Mouse (Mus musculus): ENCODE results near the gene Asgr1. TPM values are rescaled to one million over a fixed set of nuclear protein-coding genes. Genes with fewer than 3 reads are reported as not detected.

Gene Asgr1
- total RNA-seq, 2 experiments from 2014 or later, result 1.4 to 1.5 TPM

- DNase-seq (ENCODE audit: extremely low spot score in 1 of 2, low spot score in 2 of 2), result no peak
- intact Hi-C loops (cut with DNase I), result no loop called here
These were observed 45.2 kb downstream of the Asgr1 start for GRCm38 (mm10) chr11:70099102-70099501.

GRCm38 (mm10) chr11:70099809-70100208, 45.9 kb downstream of the Asgr1 start:
- intact Hi-C loops (cut with DNase I), result no loop called here
- DNase-seq (ENCODE audit: extremely low spot score in 1 of 2, low spot score in 2 of 2), result no peak

- no peak for DNase-seq (ENCODE audit: extremely low spot score in 1 of 2, low spot score in 2 of 2)
- intact Hi-C loops (cut with DNase I), result no loop called here
These were observed 49.9 kb downstream of the Asgr1 start for GRCm38 (mm10) chr11:70103701-70104315.

- no peak for DNase-seq (ENCODE audit: extremely low spot score in 1 of 2, low spot score in 2 of 2)
- intact Hi-C loops (cut with DNase I), result no loop called here
These were observed 53.2 kb downstream of the Asgr1 start for GRCm38 (mm10) chr11:70107085-70107484.

Small RNA genes within 50 kb of the gene (microRNA-seq; reads per million reads assigned to microRNA genes)
- gene Mir324, result 11,152 reads per million, percentile 96 among the genes with 10 or more reads in this experiment

Other genes with a start within 250 kb of the Asgr1 start
- gene Tmem102, start 248.5 kb upstream of the Asgr1 start, total RNA-seq (2021), result not detected
- gene Gm39566, start 238.8 kb upstream of the Asgr1 start, total RNA-seq (2021), result not detected
- gene Spem2, start 235.6 kb upstream of the Asgr1 start, total RNA-seq (2021), result not detected
- under 1 TPM; 0.45 to 0.57 TPM for gene Spem1, start 231.9 kb upstream of the Asgr1 start, total RNA-seq (2021)
- 100 to 1,000 TPM; 268 to 274 TPM for gene Nlgn2, start 216.3 kb upstream of the Asgr1 start, total RNA-seq (2021)
- 100 to 1,000 TPM; 151 to 159 TPM for gene Tmem256, start 215.6 kb upstream of the Asgr1 start, total RNA-seq (2021)
- gene Plscr3, start 207.7 kb upstream of the Asgr1 start, total RNA-seq (2021), result 10 to 100 TPM; 28.4 to 32.2 TPM
- gene Tnk1, start 195.4 kb upstream of the Asgr1 start, total RNA-seq (2021), result under 1 TPM; 0.11 to 0.14 TPM
- not detected for gene Tmem95, start 176.1 kb upstream of the Asgr1 start, total RNA-seq (2021)
- under 1 TPM; 0.57 to 0.62 TPM for gene Kctd11, start 172.7 kb upstream of the Asgr1 start, total RNA-seq (2021)
- under 1 TPM; 0.15 to 0.26 TPM for gene Acap1, start 158.5 kb upstream of the Asgr1 start, total RNA-seq (2021)
- gene 2810408A11Rik, start 153.1 kb upstream of the Asgr1 start, total RNA-seq (2021), result 1 to 10 TPM; 1.8 TPM
- gene Neurl4, start 153.0 kb upstream of the Asgr1 start, total RNA-seq (2021), result 100 to 1,000 TPM; 126 to 129 TPM
- gene Gps2, start 140.2 kb upstream of the Asgr1 start, total RNA-seq (2021), result 10 to 100 TPM; 24.8 to 25.7 TPM
- 100 to 1,000 TPM; 525 to 535 TPM for gene Eif5a, start 132.1 kb upstream of the Asgr1 start, total RNA-seq (2021)
- gene Ybx2, start 118.3 kb upstream of the Asgr1 start, total RNA-seq (2021), result 1 to 10 TPM; 9.5 TPM
- gene Slc2a4, start 105.9 kb upstream of the Asgr1 start, total RNA-seq (2021), result 1 to 10 TPM; 1.3 to 1.4 TPM
- gene Cldn7, start 89.3 kb upstream of the Asgr1 start, total RNA-seq (2021), result not detected
- 100 to 1,000 TPM; 104 to 118 TPM for gene Ctdnep1, start 72.9 kb upstream of the Asgr1 start, total RNA-seq (2021)
- 100 to 1,000 TPM; 114 to 125 TPM for gene Elp5, start 71.6 kb upstream of the Asgr1 start, total RNA-seq (2021)
- 100 to 1,000 TPM; 252 to 266 TPM for gene Gabarap, start 62.9 kb upstream of the Asgr1 start, total RNA-seq (2021)
- gene Phf23, start 58.3 kb upstream of the Asgr1 start, total RNA-seq (2021), result 10 to 100 TPM; 35.2 to 38.6 TPM
- 10 to 100 TPM; 27.5 to 30.3 TPM for gene Dvl2, start 53.5 kb upstream of the Asgr1 start, total RNA-seq (2021)
- 10 to 100 TPM; 44.8 to 48.0 TPM for gene Acadvl, start 38.7 kb upstream of the Asgr1 start, total RNA-seq (2021)
- gene Dlg4, start 37.1 kb upstream of the Asgr1 start, total RNA-seq (2021), result 100 to 1,000 TPM; 871 to 875 TPM
- not detected for gene Asgr2, start 38.6 kb downstream of the Asgr1 start, total RNA-seq (2021)
- under 1 TPM; 0.30 to 0.36 TPM for gene Mgl2, start 76.2 kb downstream of the Asgr1 start, total RNA-seq (2021)
- gene Clec10a, start 102.1 kb downstream of the Asgr1 start, total RNA-seq (2021), result 1 to 10 TPM; 1.2 to 3.4 TPM
- gene Slc16a11, start 158.7 kb downstream of the Asgr1 start, total RNA-seq (2021), result 10 to 100 TPM; 33.9 to 37.1 TPM
- 10 to 100 TPM in 1 of 2 experiments, 1 to 10 TPM in 1; 8.9 to 10.6 TPM for gene Slc16a13, start 167.0 kb downstream of the Asgr1 start, total RNA-seq (2021)
- gene Bcl6b, start 175.7 kb downstream of the Asgr1 start, total RNA-seq (2021), result 1 to 10 TPM; 7.1 to 8.6 TPM
- gene 0610010K14Rik, start 183.8 kb downstream of the Asgr1 start, total RNA-seq (2021), result 10 to 100 TPM; 53.7 to 54.1 TPM
- gene Gm21988, start 185.7 kb downstream of the Asgr1 start, total RNA-seq (2021), result 1 to 10 TPM; 6.0 to 8.7 TPM
- 100 to 1,000 TPM; 279 to 285 TPM for gene Rnasek, start 185.8 kb downstream of the Asgr1 start, total RNA-seq (2021)
- gene Alox12, start 201.3 kb downstream of the Asgr1 start, total RNA-seq (2021), result under 1 TPM; 0.32 to 0.41 TPM